In the genomic region with DNA sequence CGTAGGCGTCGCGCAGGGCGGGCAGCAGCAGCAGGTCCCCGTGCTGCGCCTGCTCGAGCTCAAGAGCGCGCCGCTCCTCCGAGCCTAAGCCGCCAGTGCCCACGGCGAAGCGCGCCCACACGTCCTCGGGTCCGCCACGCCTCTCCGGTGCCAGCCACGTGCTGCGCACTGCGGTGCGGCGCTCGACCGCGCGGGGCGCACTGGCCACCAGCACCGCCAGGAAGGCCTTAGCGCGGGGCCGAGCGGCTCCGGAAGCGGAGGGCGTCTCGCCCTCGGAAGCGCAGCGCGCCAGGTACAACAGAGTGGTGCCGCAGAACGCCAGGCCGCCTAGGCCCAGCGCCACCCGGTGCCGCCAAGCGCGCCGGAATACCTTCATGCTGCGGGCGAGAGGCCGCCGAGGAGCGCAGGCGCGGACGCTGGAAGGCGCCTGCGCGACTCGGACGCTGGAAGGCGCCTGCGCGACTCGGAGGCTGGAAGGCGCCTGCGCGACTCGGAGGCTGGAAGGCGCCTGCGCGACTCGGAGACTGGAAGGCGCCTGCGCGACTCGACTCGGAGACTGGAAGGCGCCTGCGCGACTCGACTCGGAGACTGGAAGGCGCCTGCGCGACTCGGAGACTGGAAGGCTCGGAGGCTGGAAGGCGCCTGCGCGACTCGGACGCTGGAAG, we compare ENCODE assay signal across 7 mouse cellular contexts. TPM values are rescaled to one million over a fixed set of nuclear protein-coding genes. Genes with fewer than 3 reads are reported as not detected.
DNase-seq lines count a peak whose midpoint lies in the region; ATAC-seq lines count a peak whose summit lies in the region.

B3galt6 (minus strand) TSS at position 409 of the 665 bp plus-strand sequence.
Sdf4 (plus strand) TSS at position 632 of the 665 bp plus-strand sequence.

- no peaks in the 10 kb centered on the region for H3K27me3 ChIP-seq in midbrain, embryonic 11.5 days (ENCODE audit: control insufficient read depth, insufficient read depth, low read length)

- H3K27ac ChIP-seq in midbrain, embryonic 11.5 days (ENCODE audit: low read depth, low read length): peak within 1 kb of the TSS; percentile 83

- peak; percentile 84 for DNase-seq in gastrocnemius, postnatal 10 days
- peak; percentile 84 for DNase-seq in kidney, adult 11 months
- DNase-seq in left cerebral cortex, postnatal 4 days: peak; percentile 85
- peak; percentile 98 for DNase-seq in midbrain, embryonic 11.5 days (ENCODE audit: low spot score, missing footprints)
- DNase-seq in right cerebral cortex, postnatal 4 days: peak; percentile 83

- H3K4me2 ChIP-seq in midbrain, embryonic 11.5 days: peak within 1 kb of the TSS; percentile 95

- under 1% methylated on average over 94 of the region's 99 CpGs for WGBS in midbrain, embryonic 11.5 days

- peak; percentile 76 for ATAC-seq in activated CD4-positive, CD25-positive, alpha-beta regulatory T cell, adult 4 months
- peak; percentile 67 for ATAC-seq in common myeloid progenitor, adult 5-6 weeks (replicated peaks; ENCODE audit: low read depth, poor library complexity, severe bottlenecking)
- peak; percentile 87 for ATAC-seq in midbrain, embryonic 11.5 days (ENCODE audit: low FRiP score)

- peak within 1 kb of the TSS; percentile 90 for H3K9ac ChIP-seq in midbrain, embryonic 11.5 days (ENCODE audit: low read length)

- H3K4me1 ChIP-seq in midbrain, embryonic 11.5 days (ENCODE audit: control insufficient read depth, insufficient read depth, low read length): peaks cover 22% of the 10 kb centered on the region

- intact Hi-C loops in left cerebral cortex, postnatal 4 days (cut with DNase I): no loop called here

- peaks cover 2% of the 10 kb centered on the region for H3K36me3 ChIP-seq in midbrain, embryonic 11.5 days (ENCODE audit: control insufficient read depth, insufficient read depth, low read length)

- no peaks in the 10 kb centered on the region for H3K9me3 ChIP-seq in midbrain, embryonic 11.5 days (ENCODE audit: control insufficient read depth, low read length)

- peak within 1 kb of the TSS; percentile 90 for H3K4me3 ChIP-seq in midbrain, embryonic 11.5 days (ENCODE audit: low read depth, low read length)

RNA-seq across cellular contexts. Expression of gene B3galt6, which starts in this region (rescaled TPM):
- polyA plus RNA-seq in activated CD4-positive, CD25-positive, alpha-beta regulatory T cell, adult 4 months (2017; shearing (Covaris generic)): under 1 TPM; 0.90 to 0.95 TPM
- 7.5 and 9.0 TPM in 2 replicates for total RNA-seq in common myeloid progenitor, adult 5-6 weeks (2017)
- 1 to 10 TPM; 3.1 to 3.8 TPM for total RNA-seq in gastrocnemius, postnatal 10 days (2021)
- total RNA-seq in left cerebral cortex, postnatal 4 days (2021): 10 to 100 TPM; 12.9 to 13.7 TPM
- polyA plus RNA-seq in midbrain, embryonic 11.5 days (2014; fragmentation: Nextera tagmentation; extraction: Ambion mirVana): 17.2 and 18.8 TPM in 2 replicates

RNA-seq across cellular contexts. Expression of gene Sdf4, which starts in this region (rescaled TPM):
- polyA plus RNA-seq in activated CD4-positive, CD25-positive, alpha-beta regulatory T cell, adult 4 months (2017; shearing (Covaris generic)): 100 to 1,000 TPM; 464 to 478 TPM
- 125 and 157 TPM in 2 replicates for total RNA-seq in common myeloid progenitor, adult 5-6 weeks (2017)
- 10 to 100 TPM; 87.9 to 96.0 TPM for total RNA-seq in gastrocnemius, postnatal 10 days (2021)
- total RNA-seq in left cerebral cortex, postnatal 4 days (2021): 100 to 1,000 TPM; 111 to 112 TPM
- 130 and 136 TPM in 2 replicates for polyA plus RNA-seq in midbrain, embryonic 11.5 days (2014; fragmentation: Nextera tagmentation; extraction: Ambion mirVana)

Comparison
In these comparisons a context has a peak if more than half of its experiments do, and no peak if none do; other contexts are left out.
1. Peak in every context shown above with its lines: DNase-seq, ATAC-seq, H3K4me3 ChIP-seq and H3K27ac ChIP-seq.